Mouse (Mus musculus) neural tube, embryonic 10.5 days (tissue): ENCODE measurements at regions not wholly inside any gene's neighbourhood (a gene's known extent, or its start where the extent isn't known, plus 50 kb on each side); places are given as distances from the start of the nearest gene placed in this dataset.

ENCODE experiments used
- DNase-seq: peaks from one replicate; pipeline ENCODE4 v3.0.0-alpha.2; 2017; ENCODE audit warnings: low spot score; ENCODE audit errors: extremely low spot score

DNA sequence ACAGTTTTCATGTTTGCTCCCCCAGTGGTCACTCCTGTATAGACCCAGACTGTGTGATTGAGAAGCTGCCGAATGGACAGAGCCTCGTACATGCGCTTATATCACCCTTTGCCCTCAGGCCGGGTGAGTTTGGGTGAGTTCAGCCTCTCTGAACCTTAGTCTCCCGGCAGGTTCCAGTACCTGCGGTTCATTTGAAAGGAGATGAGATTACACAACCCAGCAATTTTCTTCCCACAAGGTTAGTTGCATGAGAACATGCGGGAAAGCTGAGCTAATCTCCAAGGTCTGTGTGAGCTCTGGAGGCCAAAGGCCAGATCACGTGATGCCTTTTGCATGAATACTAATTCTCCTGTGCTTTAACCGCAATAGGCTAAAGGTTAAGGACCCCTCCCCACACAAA is 378.1 kb upstream of the Tbx3 start:
- DNase-seq: no peak

DNA sequence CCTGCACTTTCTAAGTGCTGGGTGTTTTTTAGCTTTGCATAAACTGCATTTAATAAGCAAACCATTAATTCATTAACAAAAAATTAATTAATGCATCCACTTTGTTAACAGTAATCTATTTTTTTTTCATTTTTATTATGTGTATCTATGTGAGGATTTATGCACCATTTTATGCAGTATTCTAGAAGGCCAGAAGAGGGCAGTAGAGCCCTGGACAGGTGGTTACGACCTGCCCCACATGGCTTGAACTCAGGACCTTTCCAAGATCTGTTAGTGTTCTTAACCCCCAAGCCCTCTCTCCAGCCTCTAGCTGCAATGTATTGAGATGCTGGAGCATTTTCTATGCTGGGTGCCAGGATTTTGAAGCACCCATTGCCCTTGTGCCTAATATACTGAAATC is 377.6 kb upstream of the Tbx3 start:
- DNase-seq: no peak

DNA sequence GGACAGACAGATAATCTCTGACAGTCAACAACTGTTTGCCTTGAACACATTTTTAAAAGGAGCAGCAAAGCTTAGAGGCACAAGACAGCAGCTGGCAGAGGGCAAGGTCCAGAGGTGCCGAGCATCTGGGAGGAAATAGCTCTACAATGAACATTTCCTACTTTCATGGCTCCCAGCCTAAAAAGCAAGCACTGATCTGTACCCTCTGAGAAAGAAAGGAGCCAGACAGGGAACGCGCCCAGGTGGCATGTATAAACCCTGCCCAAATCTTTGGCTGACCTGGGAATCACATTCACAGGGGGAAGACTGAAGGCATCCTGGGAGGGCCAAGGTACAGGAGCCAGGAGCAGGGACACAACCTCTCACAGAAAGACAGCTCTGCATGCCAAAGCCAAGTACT is 371.2 kb upstream of the Tbx3 start:
- no peak for DNase-seq

GRCm38 (mm10) chr5:119300106-119300505 is 370.4 kb upstream of the Tbx3 start:
- DNase-seq: no peak

GRCm38 (mm10) chr5:119301539-119301938 is 368.9 kb upstream of the Tbx3 start:
- no peak for DNase-seq

- DNase-seq: no peak
Observed at GRCm38 (mm10) chr5:119304721-119305120, 365.7 kb upstream of the Tbx3 start.

DNA sequence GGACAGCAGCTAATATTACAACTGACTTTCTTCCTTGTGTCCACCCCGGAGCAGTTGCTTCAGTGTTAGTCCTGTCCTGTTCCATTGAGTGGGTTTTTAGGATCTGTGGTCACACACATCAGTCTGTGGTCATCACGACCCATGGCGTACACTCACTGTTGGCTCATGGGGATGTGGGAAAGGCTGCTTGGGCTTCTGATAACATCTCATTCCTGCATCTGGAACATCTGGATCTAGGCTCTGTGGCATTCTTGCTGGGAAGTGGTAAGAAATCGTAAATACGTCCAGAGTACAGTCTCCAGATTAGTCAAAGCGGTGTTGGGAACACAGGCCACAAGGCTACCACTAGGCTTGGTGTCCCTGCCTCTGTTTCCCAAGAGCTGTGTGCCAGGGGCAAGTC is 362.7 kb upstream of the Tbx3 start:
- DNase-seq: no peak

- DNase-seq: peak; percentile 39
Observed at GRCm38 (mm10) chr5:119310178-119310930, 360.1 kb upstream of the Tbx3 start.

DNA sequence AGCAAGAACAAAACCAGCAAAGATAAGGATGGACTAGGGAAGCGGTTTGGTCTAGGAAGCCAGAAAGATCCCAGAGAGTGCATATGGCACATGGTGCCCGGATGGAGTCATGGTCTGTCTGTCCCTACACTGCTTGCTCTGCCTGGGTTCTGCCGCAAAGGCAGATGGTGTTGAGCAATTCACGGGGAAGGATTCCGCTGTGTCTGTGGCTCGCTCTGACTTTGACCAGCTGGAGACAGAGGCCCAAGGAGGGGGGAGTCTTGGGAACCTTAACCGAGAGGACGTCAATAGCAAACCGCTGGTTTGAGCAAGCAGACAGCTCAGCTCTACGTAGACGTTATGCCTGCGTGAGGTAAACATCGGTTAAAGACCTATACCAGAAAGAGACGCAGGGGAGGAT is 357.7 kb upstream of the Tbx3 start:
- no peak for DNase-seq

- no peak for DNase-seq
Observed at GRCm38 (mm10) chr5:119315149-119315548, 355.3 kb upstream of the Tbx3 start.

- DNase-seq: no peak
Observed at GRCm38 (mm10) chr5:119317617-119318016, 352.9 kb upstream of the Tbx3 start.

GRCm38 (mm10) chr5:119321368-119322144 is 348.9 kb upstream of the Tbx3 start:
- DNase-seq: no peak

DNA sequence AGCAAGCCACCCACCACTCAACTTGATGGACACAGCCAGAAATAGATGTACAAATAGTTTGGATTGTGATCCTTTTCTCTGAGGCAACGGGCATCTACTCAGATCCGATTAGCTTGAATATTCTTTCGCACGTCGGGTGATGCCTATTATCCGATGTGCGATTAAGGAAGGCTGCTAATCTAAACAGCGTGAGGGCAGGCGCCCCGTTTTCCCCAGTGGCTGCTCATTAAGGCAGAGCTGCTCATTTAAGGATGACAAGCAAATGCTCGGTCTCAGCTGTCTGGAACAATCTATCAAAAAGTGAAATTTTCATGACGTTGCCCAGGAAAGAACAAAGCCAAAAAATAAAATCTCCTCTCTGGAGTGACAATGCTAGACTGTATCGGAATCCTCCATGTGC is 348.1 kb upstream of the Tbx3 start:
- no peak for DNase-seq

DNA sequence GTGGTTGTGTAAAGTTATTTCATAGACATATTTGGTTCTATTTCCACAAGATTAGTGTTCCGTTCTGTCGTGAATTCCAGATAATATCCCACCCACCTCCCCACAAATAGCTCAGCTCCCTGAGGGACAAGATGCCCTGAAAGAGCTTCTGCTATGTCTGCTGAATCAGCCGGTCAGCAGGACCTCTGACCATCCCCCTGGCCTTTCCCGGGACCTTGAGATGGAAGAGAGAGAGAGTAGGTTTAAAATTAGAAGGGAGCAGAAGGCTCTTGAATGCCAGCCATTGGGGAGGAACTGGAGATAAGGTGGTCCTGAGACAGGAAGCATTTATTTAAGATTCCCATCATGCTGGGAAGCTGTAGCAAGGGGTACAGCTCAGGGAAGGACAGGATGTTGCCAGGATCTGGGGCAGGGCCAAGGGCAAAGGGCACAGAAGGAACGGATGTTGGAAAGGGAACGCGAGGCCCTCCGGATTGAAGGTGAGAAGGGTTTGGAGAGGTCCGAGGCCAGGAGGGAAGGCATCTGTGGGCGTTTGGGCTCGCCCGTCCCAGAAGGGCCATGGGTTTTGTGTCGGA is 344.7 kb upstream of the Tbx3 start:
- no peak for DNase-seq

GRCm38 (mm10) chr5:119326895-119327294 is 343.6 kb upstream of the Tbx3 start:
- no peak for DNase-seq

DNA sequence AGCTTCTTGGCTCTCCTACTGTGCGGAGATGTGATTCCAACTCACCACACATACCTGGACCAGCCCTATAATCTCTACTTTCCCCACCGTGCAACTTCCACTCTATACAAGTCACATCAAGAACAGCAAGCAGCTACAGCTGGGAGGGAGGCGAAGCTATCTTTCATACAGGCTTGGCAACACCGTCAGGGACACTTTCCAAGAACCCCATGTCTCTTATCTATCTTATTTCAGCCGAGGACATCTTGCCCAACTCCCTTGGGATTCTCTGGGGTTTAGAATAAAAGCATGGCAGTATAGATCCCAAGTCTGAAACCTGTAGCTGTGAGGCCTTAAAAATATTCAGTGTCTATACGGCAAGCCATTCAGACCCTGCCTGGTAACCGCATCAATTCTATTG is 341.5 kb upstream of the Tbx3 start:
- DNase-seq: no peak

GRCm38 (mm10) chr5:119329371-119329770 is 341.1 kb upstream of the Tbx3 start:
- no peak for DNase-seq

DNA sequence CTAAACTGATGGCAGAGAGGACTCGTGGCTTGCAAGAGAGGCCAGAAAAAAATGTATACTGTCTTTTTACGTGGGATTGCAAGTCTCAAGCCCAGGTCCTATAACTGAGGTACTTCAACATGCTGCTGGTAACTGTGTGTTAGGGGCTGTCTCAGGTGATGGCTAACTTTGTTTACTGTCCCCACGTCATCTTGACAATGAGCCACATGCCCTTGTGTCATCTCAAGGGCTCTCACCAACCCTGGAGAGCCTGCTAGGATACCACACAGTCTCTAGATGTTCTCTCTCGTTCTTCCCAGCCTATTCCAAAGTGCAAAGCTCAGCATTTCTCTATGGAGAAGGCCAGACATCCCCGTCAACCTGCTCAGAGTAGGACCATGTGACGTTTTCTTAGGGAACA is 340.6 kb upstream of the Tbx3 start:
- no peak for DNase-seq

- no peak for DNase-seq
Observed at GRCm38 (mm10) chr5:119331461-119331860, 339.0 kb upstream of the Tbx3 start.

GRCm38 (mm10) chr5:119332621-119333020 is 337.8 kb upstream of the Tbx3 start:
- no peak for DNase-seq

GRCm38 (mm10) chr5:119335211-119335610 is 335.3 kb upstream of the Tbx3 start:
- DNase-seq: no peak

DNA sequence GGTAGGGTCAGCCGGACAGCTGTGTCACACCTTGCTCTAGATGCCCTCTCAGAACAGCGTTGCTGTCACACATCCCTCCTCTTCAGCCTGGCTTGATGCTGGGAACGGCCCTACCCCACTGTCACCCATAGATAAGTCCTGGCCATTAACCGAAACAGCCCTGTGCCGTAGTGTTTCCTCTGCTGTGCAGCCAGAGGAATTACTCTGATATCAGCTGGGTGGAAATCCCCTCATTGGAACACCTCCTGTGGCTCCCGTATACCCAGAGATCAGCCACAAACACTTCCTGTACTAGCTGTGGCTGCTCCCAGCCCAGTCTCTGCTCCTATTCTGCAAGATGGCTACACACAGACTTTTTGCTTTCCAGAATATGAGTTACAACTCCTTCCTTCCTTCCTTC is 334.5 kb upstream of the Tbx3 start:
- DNase-seq: no peak

GRCm38 (mm10) chr5:119337739-119338138 is 332.7 kb upstream of the Tbx3 start:
- DNase-seq: no peak
